Mouse (Mus musculus) limb, embryonic 11.5 days (tissue): ENCODE measurements around the gene Oaz1. TPM values are rescaled to one million over a fixed set of nuclear protein-coding genes. Genes with fewer than 3 reads are reported as not detected.

Experiments
- ATAC-seq: fragments of 200-750 bp; cut with Nextera tagmentation; 2 replicates; pipeline ENCODE4 v1.8.0; 2017; ENCODE audit warnings: low read depth; ENCODE audit not compliant: insufficient number of reproducible peaks, low FRiP score, low TSS enrichment
- DNase-seq: peaks from one replicate; pipeline ENCODE4 v3.0.0-alpha.2; 2015; ENCODE audit warnings: low spot score
- H3K27ac ChIP-seq: fragments of 300-500 bp; sonication (generic); replicated peaks from 2 replicates; pipeline ENCODE4 v1.5.1; 2014; ENCODE audit warnings: low read depth, mild to moderate bottlenecking, low read length
- H3K27me3 ChIP-seq: fragments of 300-500 bp; sonication (generic); 2 replicates; pipeline ENCODE4 v1.6.1; 2014; ENCODE audit warnings: mild to moderate bottlenecking, low read length, mixed read lengths; ENCODE audit not compliant: control insufficient read depth, insufficient read depth
- H3K36me3 ChIP-seq: fragments of 300-500 bp; sonication (generic); 2 replicates; pipeline ENCODE4 v1.6.1; 2014; ENCODE audit warnings: mild to moderate bottlenecking, low read length, moderate library complexity, mixed read lengths; ENCODE audit not compliant: control insufficient read depth, insufficient read depth
- H3K4me1 ChIP-seq: fragments of 300-500 bp; sonication (generic); 2 replicates; pipeline ENCODE4 v1.6.1; 2014; ENCODE audit warnings: low read length, mixed read lengths; ENCODE audit not compliant: control insufficient read depth, insufficient read depth
- H3K4me2 ChIP-seq: fragments of 300-500 bp; sonication (generic); 2 replicates; pipeline ENCODE4 v1.6.1; 2014; ENCODE audit warnings: low read depth, mild to moderate bottlenecking, moderate library complexity; ENCODE audit not compliant: severe bottlenecking
- H3K4me3 ChIP-seq: fragments of 300-500 bp; sonication (generic); 2 replicates; pipeline ENCODE4 v1.5.1; 2014; ENCODE audit warnings: low read depth, low read length
- H3K9ac ChIP-seq: fragments of 300-500 bp; sonication (generic); 2 replicates; pipeline ENCODE4 v1.6.1; 2014; ENCODE audit warnings: mild to moderate bottlenecking, low read length
- H3K9me3 ChIP-seq: fragments of 300-500 bp; sonication (generic); 2 replicates; pipeline ENCODE4 v1.6.1; 2016; ENCODE audit warnings: low read length; ENCODE audit not compliant: control insufficient read depth
- WGBS: fragments of 180-500 bp; shearing (Covaris S2); extraction: QIAGEN DNeasy Blood & Tissue Kit; methylation state at CpG from one replicate; pipeline ENCODE4 v1.1.7; 2014; 5-methylcytosine and 5-hydroxymethylcytosine counted together
- polyA plus RNA-seq: library from polyadenylated mRNA; unstranded; fragments of >200 nt; fragmentation: Nextera tagmentation; extraction: Ambion mirVana; gene quantifications from 2 replicates; pipeline ENCODE4 v1.2.1, GENCODE M21; 2014

Oaz1 gene
- polyA plus RNA-seq, 1 experiment from 2014 or later, result 2,108 TPM

GRCm38 (mm10) chr10:80791476-80792174, 34.8 kb upstream of the Oaz1 start:
- Histone ChIP-seq H3K4me3 (no peak overlapping the region), H3K4me1 (no peaks in the 10 kb centered on the region), H3K27me3 (no peaks in the 10 kb centered on the region), H3K36me3 (peaks cover 67% of the 10 kb centered on the region), H3K27ac (no peak overlapping the region), H3K4me2 (no peak overlapping the region), H3K9me3 (no peaks in the 10 kb centered on the region; the same call in 1 of the 2 replicates), H3K9ac (no peak overlapping the region)
- 82% methylated on average over 33 of the region's 33 CpGs for WGBS
- DNase-seq (no peak), ATAC-seq (no peak)

- peaks cover 62% of the 10 kb centered on the region for H3K36me3 ChIP-seq
- H3K4me3 ChIP-seq, result no peak overlapping the region
- WGBS, result 73% methylated on average over 40 of the region's 41 CpGs
- H3K9ac ChIP-seq, result no peak overlapping the region
- DNase-seq, result no peak
- H3K27me3 ChIP-seq, result no peaks in the 10 kb centered on the region
- H3K9me3 ChIP-seq, result no peaks in the 10 kb centered on the region; the same call in 1 of the 2 replicates
- H3K4me1 ChIP-seq, result peaks cover 6% of the 10 kb centered on the region; the same call in 1 of the 2 replicates
- H3K27ac ChIP-seq, result no peak overlapping the region
- H3K4me2 ChIP-seq, result no peak overlapping the region
- ATAC-seq, result no peak
These were observed 34.1 kb upstream of the Oaz1 start for GRCm38 (mm10) chr10:80792175-80793032.

- Histone ChIP-seq H3K27ac (no peak overlapping the region), H3K27me3 (no peaks in the 10 kb centered on the region), H3K9me3 (no peaks in the 10 kb centered on the region; the same call in 1 of the 2 replicates), H3K4me2 (no peak overlapping the region), H3K4me3 (no peak overlapping the region), H3K4me1 (peaks cover 6% of the 10 kb centered on the region; the same call in 1 of the 2 replicates), H3K9ac (no peak overlapping the region), H3K36me3 (peaks cover 56% of the 10 kb centered on the region)
- 90% methylated on average over 13 of the region's 13 CpGs for WGBS
- no peak for DNase-seq
- ATAC-seq, result no peak
These were observed 33.2 kb upstream of the Oaz1 start for GRCm38 (mm10) chr10:80793033-80793784.

GRCm38 (mm10) chr10:80793803-80794202, 32.7 kb upstream of the Oaz1 start:
- no peak overlapping the region for H3K4me3 ChIP-seq
- DNase-seq (no peak), ATAC-seq (no peak)
- H3K36me3 ChIP-seq, result peaks cover 50% of the 10 kb centered on the region
- no peaks in the 10 kb centered on the region for H3K27me3 ChIP-seq
- no peak overlapping the region for H3K4me2 ChIP-seq
- H3K27ac ChIP-seq, result no peak overlapping the region
- peaks cover 6% of the 10 kb centered on the region; the same call in 1 of the 2 replicates for H3K4me1 ChIP-seq
- H3K9me3 ChIP-seq, result no peaks in the 10 kb centered on the region; the same call in 1 of the 2 replicates
- WGBS, result 81% methylated on average over 4 of the region's 4 CpGs
- no peak overlapping the region for H3K9ac ChIP-seq

GRCm38 (mm10) chr10:80794750-80795149, 31.7 kb upstream of the Oaz1 start:
- no peak for DNase-seq
- no peak overlapping the region for H3K9ac ChIP-seq

GRCm38 (mm10) chr10:80796307-80796848, 30.1 kb upstream of the Oaz1 start:
- WGBS, result 86% methylated on average over 9 of the region's 9 CpGs
- Histone ChIP-seq H3K4me3 (peak overlapping the region; percentile 97; the same call in 1 of the 2 replicates), H3K9ac (peak overlapping the region; percentile 95), H3K9me3 (no peaks in the 10 kb centered on the region; the same call in 1 of the 2 replicates), H3K36me3 (peaks cover 34% of the 10 kb centered on the region), H3K27me3 (no peaks in the 10 kb centered on the region), H3K4me1 (peaks cover 15% of the 10 kb centered on the region), H3K27ac (no peak overlapping the region), H3K4me2 (peak overlapping the region; percentile 92; the same call in 1 of the 2 replicates)
- DNase-seq (no peak), ATAC-seq (no peak)

More at GRCm38 (mm10) chr10:80794750-80795149, 31.7 kb upstream of the Oaz1 start:
- no peaks in the 10 kb centered on the region; the same call in 1 of the 2 replicates for H3K9me3 ChIP-seq
- peaks cover 11% of the 10 kb centered on the region for H3K4me1 ChIP-seq
- 89% methylated on average over 8 of the region's 8 CpGs for WGBS
- no peak overlapping the region for H3K4me3 ChIP-seq
- ATAC-seq, result no peak
- no peak overlapping the region for H3K27ac ChIP-seq
- H3K27me3 ChIP-seq, result no peaks in the 10 kb centered on the region
- H3K36me3 ChIP-seq, result peaks cover 42% of the 10 kb centered on the region
- H3K4me2 ChIP-seq, result no peak overlapping the region

- H3K4me3 ChIP-seq, result peak overlapping the region; percentile 97
- peaks cover 38% of the 10 kb centered on the region for H3K36me3 ChIP-seq
- 2% methylated on average over 57 of the region's 59 CpGs for WGBS
- H3K27me3 ChIP-seq, result no peaks in the 10 kb centered on the region
- H3K9ac ChIP-seq, result peak overlapping the region; percentile 95
- peak overlapping the region; percentile 91 for H3K27ac ChIP-seq
- no peaks in the 10 kb centered on the region for H3K9me3 ChIP-seq
- H3K4me2 ChIP-seq, result peak overlapping the region; percentile 92
- peaks cover 15% of the 10 kb centered on the region for H3K4me1 ChIP-seq
- DNase-seq (peak; percentile 40), ATAC-seq (peak; percentile 53; the same call in 1 of the 2 replicates)
These were observed 29.0 kb upstream of the Oaz1 start for GRCm38 (mm10) chr10:80797186-80798149.
